Mouse (Mus musculus) liver, embryonic 11.5 days (tissue): ENCODE results near the gene Dcp1b. TPM values are rescaled to one million over a fixed set of nuclear protein-coding genes. Genes with fewer than 3 reads are reported as not detected.

Source experiments
- ATAC-seq: fragments of 200-750 bp; cut with Nextera tagmentation; replicated peaks from 2 replicates; pipeline ENCODE4 v1.8.0; 2017; ENCODE audit warnings: moderate number of reproducible peaks, mild to moderate bottlenecking, moderate TSS enrichment, moderate library complexity; ENCODE audit not compliant: low FRiP score
- DNase-seq: peaks from one replicate; pipeline ENCODE4 v3.0.0-alpha.2; 2017; ENCODE audit warnings: low spot score
- H3K27ac ChIP-seq: fragments of 300-500 bp; sonication (generic); 2 replicates; pipeline ENCODE4 v1.5.1; 2014; ENCODE audit warnings: mild to moderate bottlenecking, low read depth, low read length, control low read depth
- H3K27me3 ChIP-seq: fragments of 300-500 bp; sonication (generic); replicated peaks from 2 replicates; pipeline ENCODE4 v1.6.1; 2014; ENCODE audit warnings: low read length, mixed read lengths; ENCODE audit not compliant: control insufficient read depth, insufficient read depth
- H3K36me3 ChIP-seq: fragments of 300-500 bp; sonication (generic); 2 replicates; pipeline ENCODE4 v1.6.1; 2014; ENCODE audit warnings: mild to moderate bottlenecking, low read length, moderate library complexity, mixed read lengths; ENCODE audit not compliant: control insufficient read depth, insufficient read depth
- H3K4me1 ChIP-seq: fragments of 300-500 bp; sonication (generic); replicated peaks from 2 replicates; pipeline ENCODE4 v1.6.1; 2014; ENCODE audit warnings: low read length, mixed read lengths; ENCODE audit not compliant: control insufficient read depth, insufficient read depth
- H3K4me2 ChIP-seq: fragments of 300-500 bp; sonication (generic); 2 replicates; pipeline ENCODE4 v1.6.1; 2014; ENCODE audit warnings: mild to moderate bottlenecking, control low read depth, moderate library complexity
- H3K4me3 ChIP-seq: fragments of 300-500 bp; sonication (generic); 2 replicates; pipeline ENCODE4 v1.5.1; 2014; ENCODE audit warnings: low read depth, low read length, control low read depth
- H3K9ac ChIP-seq: fragments of 300-500 bp; sonication (generic); 2 replicates; pipeline ENCODE4 v1.6.1; 2014; ENCODE audit warnings: low read depth, low read length, control low read depth
- H3K9me3 ChIP-seq: fragments of 300-500 bp; sonication (generic); 2 replicates; pipeline ENCODE4 v1.6.1; 2016; ENCODE audit warnings: low read length, inconsistent platforms, mixed read lengths; ENCODE audit not compliant: control insufficient read depth
- WGBS: fragments of 180-500 bp; shearing (Covaris S2); extraction: QIAGEN DNeasy Blood & Tissue Kit; methylation state at CpG from one replicate; pipeline ENCODE4 v1.1.7; 2014; 5-methylcytosine and 5-hydroxymethylcytosine counted together
- polyA plus RNA-seq: library from polyadenylated mRNA; unstranded; fragments of >200 nt; fragmentation: Nextera tagmentation; extraction: Ambion mirVana; gene quantifications from 2 replicates; pipeline ENCODE4 v1.2.1, GENCODE M21; 2014

Dcp1b gene
- polyA plus RNA-seq, 1 experiment from 2014 or later = 7.8 TPM

GRCm38 (mm10) chr6:119233066-119233465 lies 58.0 kb downstream of the Dcp1b start:
- Histone ChIP-seq H3K4me2 (no peak overlapping the region), H3K9me3 (no peaks in the 10 kb centered on the region), H3K9ac (no peak overlapping the region), H3K4me1 (no peaks in the 10 kb centered on the region), H3K36me3 (no peaks in the 10 kb centered on the region), H3K4me3 (no peak overlapping the region), H3K27me3 (no peaks in the 10 kb centered on the region), H3K27ac (no peak overlapping the region)
- ATAC-seq (no peak), DNase-seq (peak; percentile 34)
- WGBS = 42% methylated on average over 3 of the region's 3 CpGs

GRCm38 (mm10) chr6:119235441-119235840 lies 60.4 kb downstream of the Dcp1b start:
- no peak overlapping the region for H3K9ac ChIP-seq
- no peak overlapping the region for H3K4me2 ChIP-seq
- no peaks in the 10 kb centered on the region for H3K27me3 ChIP-seq
- H3K9me3 ChIP-seq = no peaks in the 10 kb centered on the region
- H3K27ac ChIP-seq = no peak overlapping the region
- 66% methylated on average over 5 of the region's 5 CpGs for WGBS
- ATAC-seq = no peak
- no peaks in the 10 kb centered on the region for H3K36me3 ChIP-seq
- no peak for DNase-seq
- no peak overlapping the region for H3K4me3 ChIP-seq
- H3K4me1 ChIP-seq = no peaks in the 10 kb centered on the region

- no peak for ATAC-seq
- Histone ChIP-seq H3K27ac (no peak within 1 kb of the TSS), H3K9me3 (no peaks in the 10 kb centered on the region), H3K27me3 (no peaks in the 10 kb centered on the region), H3K9ac (no peak within 1 kb of the TSS), H3K4me1 (no peaks in the 10 kb centered on the region), H3K36me3 (no peaks in the 10 kb centered on the region), H3K4me2 (no peak within 1 kb of the TSS), H3K4me3 (no peak within 1 kb of the TSS)
- DNase-seq = no peak
- 57% methylated on average over 1 of the region's 1 CpGs for WGBS
Observed at GRCm38 (mm10) chr6:119236241-119236640, 61.2 kb downstream of the Dcp1b start, which contains the start of gene Cacna2d4. Cacna2d4 (plus strand) TSS chr6:119236526.

GRCm38 (mm10) chr6:119237427-119237989 lies 62.5 kb downstream of the Dcp1b start:
- H3K4me3 ChIP-seq = no peak overlapping the region
- H3K9ac ChIP-seq = no peak overlapping the region
- H3K9me3 ChIP-seq = no peaks in the 10 kb centered on the region
- WGBS = 70% methylated on average over 8 of the region's 8 CpGs
- no peaks in the 10 kb centered on the region for H3K27me3 ChIP-seq
- DNase-seq (no peak), ATAC-seq (no peak)
- H3K27ac ChIP-seq = no peak overlapping the region
- no peaks in the 10 kb centered on the region for H3K4me1 ChIP-seq
- H3K4me2 ChIP-seq = no peak overlapping the region
- no peaks in the 10 kb centered on the region for H3K36me3 ChIP-seq

- 72% methylated on average over 5 of the region's 5 CpGs for WGBS
- no peak overlapping the region for H3K9ac ChIP-seq
- no peak overlapping the region for H3K27ac ChIP-seq
- no peaks in the 10 kb centered on the region for H3K4me1 ChIP-seq
- ATAC-seq (no peak), DNase-seq (no peak)
- H3K4me2 ChIP-seq = no peak overlapping the region
- H3K9me3 ChIP-seq = no peaks in the 10 kb centered on the region
- H3K36me3 ChIP-seq = no peaks in the 10 kb centered on the region
- no peak overlapping the region for H3K4me3 ChIP-seq
- H3K27me3 ChIP-seq = no peaks in the 10 kb centered on the region
Observed at GRCm38 (mm10) chr6:119239341-119240005, 64.4 kb downstream of the Dcp1b start.

GRCm38 (mm10) chr6:119240256-119240655 lies 65.2 kb downstream of the Dcp1b start:
- no peak for ATAC-seq
- H3K4me1 ChIP-seq = no peaks in the 10 kb centered on the region
- no peak for DNase-seq
- no peaks in the 10 kb centered on the region for H3K9me3 ChIP-seq
- 64% methylated on average over 7 of the region's 7 CpGs for WGBS
- H3K36me3 ChIP-seq = no peaks in the 10 kb centered on the region
- H3K4me3 ChIP-seq = no peak overlapping the region
- no peak overlapping the region for H3K4me2 ChIP-seq
- no peak overlapping the region for H3K27ac ChIP-seq
- H3K9ac ChIP-seq = no peak overlapping the region
- no peaks in the 10 kb centered on the region for H3K27me3 ChIP-seq

- Histone ChIP-seq H3K9me3 (peaks cover 2% of the 10 kb centered on the region; the same call in 1 of the 2 replicates), H3K36me3 (no peaks in the 10 kb centered on the region), H3K4me2 (no peak overlapping the region), H3K27me3 (no peaks in the 10 kb centered on the region), H3K9ac (no peak overlapping the region), H3K27ac (no peak overlapping the region), H3K4me1 (no peaks in the 10 kb centered on the region), H3K4me3 (no peak overlapping the region)
- WGBS = 54% methylated on average over 21 of the region's 21 CpGs
- ATAC-seq (no peak), DNase-seq (no peak)
Observed at GRCm38 (mm10) chr6:119240871-119241705, 66.0 kb downstream of the Dcp1b start.

GRCm38 (mm10) chr6:119246082-119246481 lies 71.0 kb downstream of the Dcp1b start:
- Histone ChIP-seq H3K4me1 (no peaks in the 10 kb centered on the region), H3K9me3 (peaks cover 4% of the 10 kb centered on the region; the same call in 1 of the 2 replicates), H3K9ac (no peak overlapping the region), H3K4me3 (no peak overlapping the region), H3K36me3 (no peaks in the 10 kb centered on the region), H3K27me3 (no peaks in the 10 kb centered on the region), H3K4me2 (no peak overlapping the region), H3K27ac (no peak overlapping the region)
- 50% methylated on average over 2 of the region's 2 CpGs for WGBS
- DNase-seq (no peak), ATAC-seq (no peak)
